Mouse (Mus musculus) kidney, postnatal 10 days (tissue): ENCODE results near the gene Tmem239.
A peak's percentile ranks its signal among the peaks of the same experiment; 100 is the strongest.
"Not testable (repeated sequence)": the region's sequence is repeated elsewhere in the genome, so short reads cannot be mapped to it uniquely, and the experiment has no call there.

Experiments used
- DNase-seq: peaks from one replicate; pipeline ENCODE4 v3.0.0; 2021; ENCODE audit warnings: mixed read lengths

Tmem239 gene

DNA sequence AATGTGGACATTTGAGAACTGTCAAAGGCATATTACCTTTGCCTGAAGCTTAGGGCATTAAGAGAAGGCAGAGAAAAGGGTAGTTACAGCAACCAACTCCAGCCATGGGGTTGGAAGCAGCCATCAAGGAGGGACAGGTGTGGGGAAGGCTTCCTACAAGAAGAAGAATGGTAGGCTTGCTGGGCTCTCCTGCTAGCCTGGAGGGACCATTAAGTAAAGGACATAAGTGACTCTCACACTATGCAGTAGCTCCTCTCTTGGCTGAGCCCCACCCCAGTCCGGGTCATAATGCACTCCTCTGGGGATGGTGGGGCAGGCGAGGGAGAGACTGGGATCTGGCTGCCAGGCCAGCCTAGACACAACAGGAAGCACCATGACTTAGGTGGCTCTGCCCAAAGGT is at the start of gene Tmem239:
Gene Tmem239 (plus strand): TSS at position 301 of the 400 bp plus-strand sequence.
- DNase-seq = no peak

DNA sequence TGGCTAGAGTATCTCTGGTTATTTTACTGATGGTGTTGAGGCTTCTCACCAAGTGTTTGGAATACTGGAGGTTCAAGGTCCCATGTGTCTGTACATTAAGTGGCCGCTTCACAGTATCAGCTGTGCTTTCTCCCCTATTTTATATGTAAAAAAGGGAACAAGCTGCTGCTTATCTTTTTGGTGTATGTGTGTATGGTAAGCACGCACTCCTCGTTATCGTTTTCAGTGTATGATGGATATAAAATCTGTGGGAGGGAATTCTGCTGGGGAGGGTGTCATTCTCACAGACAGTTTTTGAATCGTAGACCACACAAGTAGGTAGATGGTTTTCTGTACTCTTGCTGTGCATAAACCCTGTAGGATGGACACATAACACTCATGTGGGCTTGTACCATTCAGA is 48.7 kb upstream of the Tmem239 start:
- DNase-seq = no peak

- DNase-seq = no peak
Measured at GRCm38 (mm10) chr2:130358852-130359251, 47.4 kb upstream of the Tmem239 start.

- DNase-seq = peak; percentile 81
Measured at GRCm38 (mm10) chr2:130362511-130363026, 43.7 kb upstream of the Tmem239 start.

DNA sequence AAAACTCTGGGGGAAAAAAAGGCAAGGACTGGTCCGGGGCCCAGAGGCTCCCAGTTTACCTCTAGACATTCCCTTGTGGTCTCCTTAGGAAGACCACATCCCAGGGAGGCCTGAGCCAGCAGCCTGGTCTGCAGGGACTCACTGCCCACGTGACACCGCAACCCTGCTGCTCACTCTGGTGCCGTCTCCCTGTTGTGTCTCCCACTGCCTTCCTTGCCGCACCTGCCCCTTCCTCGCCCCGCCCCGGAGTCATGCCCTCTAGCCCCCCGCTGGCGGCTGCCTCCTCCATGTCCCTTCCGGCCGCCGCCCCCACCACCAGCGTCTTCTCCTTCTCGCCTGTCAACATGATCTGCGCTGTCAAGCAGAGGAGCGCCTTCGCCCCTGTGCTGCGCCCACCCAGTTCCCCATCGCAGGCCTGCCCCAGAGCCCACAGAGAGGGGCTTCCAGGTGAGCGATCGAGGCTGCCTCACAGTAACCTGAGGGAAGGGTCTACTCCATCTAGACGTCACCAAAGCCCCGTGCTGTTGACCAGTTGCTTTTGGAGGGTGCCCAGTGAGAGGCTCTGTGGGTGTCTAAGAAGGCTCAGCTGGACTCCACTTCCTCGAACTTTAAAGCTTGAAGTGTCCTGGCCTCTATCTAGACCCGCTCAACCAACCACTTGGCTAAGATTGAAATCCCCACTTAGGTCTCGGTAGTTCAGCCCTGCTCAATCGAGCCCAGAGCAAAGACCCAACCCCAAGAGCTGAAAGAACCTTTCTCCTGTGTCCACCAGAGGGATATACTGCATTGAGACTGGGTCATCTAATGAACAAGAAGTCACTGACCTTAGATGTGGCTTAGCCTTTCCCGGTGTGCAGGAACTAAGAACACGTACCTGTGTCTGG is 40.8 kb upstream of the Tmem239 start:
- DNase-seq = peak; percentile 42

- no peak for DNase-seq
Measured at GRCm38 (mm10) chr2:130367386-130367785, 38.9 kb upstream of the Tmem239 start.

DNA sequence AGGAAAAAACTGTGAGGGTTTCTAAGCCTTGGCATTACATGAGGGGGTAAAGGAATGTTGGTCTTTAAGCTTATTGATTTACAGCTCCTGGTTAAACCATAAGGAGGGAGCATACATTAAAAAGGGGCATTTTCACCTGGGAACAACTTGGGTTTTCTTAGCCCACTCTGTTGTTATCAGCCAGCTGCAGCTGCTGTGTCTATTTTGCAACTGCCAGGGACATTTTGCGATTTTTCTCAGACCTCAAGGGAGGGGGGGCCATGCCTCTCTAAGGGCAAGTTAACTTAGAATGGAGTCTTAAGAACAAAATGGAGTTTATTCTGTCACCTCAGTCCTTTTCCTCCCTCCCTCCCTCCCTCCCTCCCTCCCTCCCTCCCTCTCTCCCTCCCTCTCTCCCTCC is 33.3 kb upstream of the Tmem239 start:
- DNase-seq = not testable (repeated sequence)

- DNase-seq = no peak
Measured at GRCm38 (mm10) chr2:130374951-130375350, 31.3 kb upstream of the Tmem239 start.

- no peak for DNase-seq
Measured at GRCm38 (mm10) chr2:130383205-130383604, 23.1 kb upstream of the Tmem239 start.

DNA sequence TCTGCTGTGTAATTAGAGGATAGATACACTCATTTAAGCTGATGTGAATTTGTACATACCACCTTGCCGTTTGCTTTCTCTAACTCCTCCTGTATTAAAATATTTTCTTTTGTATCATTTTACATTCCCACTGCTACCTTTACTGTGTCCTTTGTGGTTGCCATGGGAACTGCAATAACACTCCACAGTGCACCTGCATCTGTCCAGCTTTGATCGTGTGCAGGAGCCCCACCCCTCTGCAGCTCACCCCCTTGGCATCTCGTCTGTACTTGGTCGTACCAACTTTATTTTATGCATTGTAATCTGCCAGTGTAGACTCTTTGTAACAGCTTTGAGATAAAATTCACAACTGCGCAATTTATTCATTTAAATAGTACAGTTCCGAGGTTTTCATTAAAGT is 22.4 kb upstream of the Tmem239 start:
- no peak for DNase-seq

GRCm38 (mm10) chr2:130386212-130386611 is 20.1 kb upstream of the Tmem239 start:
- no peak for DNase-seq

DNA sequence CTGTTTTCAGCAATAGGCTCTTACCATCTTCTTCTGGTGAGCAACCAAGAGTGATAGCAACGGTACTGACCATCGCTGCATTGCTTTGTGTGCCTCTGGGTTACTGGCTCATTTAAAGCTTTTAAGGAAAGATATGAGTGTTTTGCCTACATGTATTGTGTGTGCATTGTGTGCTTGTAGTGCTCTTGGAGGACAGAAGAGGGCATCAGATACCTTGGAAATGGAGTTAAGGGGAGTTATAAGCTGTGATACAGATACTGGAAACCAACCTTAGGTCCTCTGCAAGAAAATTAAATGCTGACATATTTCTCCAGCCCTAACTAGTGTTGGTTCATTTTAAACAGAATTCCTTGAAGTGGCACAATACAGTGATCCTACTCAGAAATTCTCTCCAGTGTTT is 17.5 kb upstream of the Tmem239 start:
- no peak for DNase-seq

DNA sequence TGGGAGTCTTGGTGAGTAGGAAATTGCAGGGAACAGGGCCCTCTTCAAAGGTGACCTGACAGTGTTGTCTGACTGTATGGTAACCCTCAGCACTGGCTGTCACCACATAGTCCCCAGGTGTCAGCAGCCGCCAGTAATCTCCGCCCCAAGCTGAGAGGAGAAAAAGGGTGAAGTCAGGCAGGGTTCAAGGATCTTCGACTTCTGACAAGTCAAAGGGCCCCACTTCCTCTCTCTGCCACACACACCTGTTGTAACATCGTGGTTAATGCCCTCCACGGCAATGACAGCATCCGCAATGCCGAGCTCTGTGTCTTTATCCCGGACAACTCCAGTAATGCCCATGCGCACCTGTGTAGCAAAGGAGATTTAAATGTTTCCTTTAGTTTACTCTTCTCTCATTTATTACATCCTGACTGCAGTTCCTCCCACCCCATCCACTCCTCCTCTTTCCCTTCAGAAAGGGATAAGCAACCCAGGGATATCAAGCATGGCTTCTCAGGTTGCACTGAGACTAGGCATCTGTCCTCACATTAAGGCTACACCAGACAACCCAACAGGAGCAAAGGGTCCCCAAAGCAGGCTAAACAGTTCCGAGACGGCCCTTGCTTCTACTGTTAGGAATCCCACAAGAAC is 15.2 kb upstream of the Tmem239 start:
- DNase-seq = no peak

DNA sequence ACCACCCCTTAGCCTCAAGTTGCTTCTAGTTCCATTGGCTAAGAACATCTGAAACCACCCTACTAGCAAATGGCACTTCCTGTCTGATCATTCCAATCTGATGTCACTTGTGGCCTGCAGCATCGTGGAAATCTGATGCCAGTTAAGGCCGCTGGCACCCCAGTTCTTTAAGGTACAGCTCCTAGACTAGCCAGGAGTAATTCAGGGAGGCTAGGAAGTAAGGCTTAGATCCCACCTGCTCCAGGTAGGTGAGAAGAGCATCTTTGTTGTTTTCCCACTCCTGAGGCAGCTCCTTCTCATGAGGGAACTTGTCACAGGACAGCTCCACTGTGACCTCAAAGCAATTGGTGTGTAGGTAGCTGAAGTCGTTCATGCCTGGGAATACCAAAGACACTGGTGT is 13.4 kb upstream of the Tmem239 start:
- DNase-seq = no peak

GRCm38 (mm10) chr2:130395696-130396095 is 10.6 kb upstream of the Tmem239 start:
- DNase-seq = no peak

DNA sequence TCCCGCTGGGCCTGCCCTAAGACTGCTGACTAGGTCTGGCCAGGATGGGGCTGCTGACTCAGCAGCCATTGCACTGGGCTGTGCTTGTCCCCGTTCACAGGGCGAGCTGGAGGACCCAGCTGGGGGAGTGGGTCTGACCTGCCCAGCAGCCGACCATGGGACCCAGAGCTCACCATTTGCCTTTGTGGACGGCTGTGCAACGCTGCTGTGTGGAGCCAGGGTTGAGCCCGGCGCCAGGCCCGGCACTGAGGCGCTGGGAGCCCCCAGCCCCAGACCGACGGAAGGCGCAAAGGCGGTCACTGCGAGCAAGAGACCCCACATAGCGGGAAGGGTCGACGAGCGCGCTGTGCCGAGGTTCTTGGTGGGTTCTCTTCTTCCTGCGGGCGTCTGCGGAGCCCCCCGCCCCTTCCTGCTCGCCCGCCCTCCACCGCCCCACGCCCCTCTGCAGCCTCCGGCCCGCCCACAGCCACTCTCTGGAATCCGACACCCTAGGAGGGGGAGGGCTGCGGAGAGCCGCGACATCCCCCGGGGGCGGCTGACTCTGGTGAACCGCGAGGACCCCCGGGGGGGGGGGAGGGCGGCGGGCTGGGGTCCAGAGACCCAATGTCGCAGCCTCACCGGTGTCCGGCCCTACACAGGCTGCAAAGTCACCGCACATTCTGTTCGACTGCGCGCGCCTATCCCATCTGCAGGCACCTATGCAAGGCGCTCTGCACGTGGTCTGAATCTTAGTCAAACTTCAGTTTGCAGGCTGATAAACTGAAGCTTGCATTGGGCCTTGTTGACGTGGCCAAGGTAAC is 8.9 kb upstream of the Tmem239 start, which contains the start of gene Cpxm1:
Gene Cpxm1 (minus strand): TSS at position 389 of the 800 bp plus-strand sequence.
- DNase-seq = peak; percentile 70

DNA sequence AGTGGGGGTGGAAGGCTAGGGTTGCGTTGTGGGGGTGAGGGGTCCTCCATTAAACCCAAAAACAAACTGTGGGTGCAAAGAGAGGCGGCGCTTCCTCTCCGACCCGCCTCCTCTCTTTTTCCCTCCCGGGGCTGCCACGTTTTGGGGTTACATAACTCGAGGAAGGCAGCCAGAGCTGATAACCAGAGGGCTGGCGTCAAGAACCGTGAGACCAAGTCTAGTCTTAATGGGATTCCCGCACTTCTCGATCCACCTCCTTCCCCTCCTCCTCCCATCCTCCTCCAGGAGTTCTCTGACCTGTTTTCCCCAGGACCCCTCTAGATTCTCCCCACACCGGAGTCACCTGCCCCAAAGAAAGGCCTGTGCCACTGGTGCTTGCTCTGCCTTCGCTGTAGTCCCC is 8.2 kb upstream of the Tmem239 start:
- peak; percentile 32 for DNase-seq

- no peak for DNase-seq
Measured at GRCm38 (mm10) chr2:130400046-130400445, 6.2 kb upstream of the Tmem239 start.

- DNase-seq = no peak
Measured at GRCm38 (mm10) chr2:130401891-130402290, 4.4 kb upstream of the Tmem239 start.

DNA sequence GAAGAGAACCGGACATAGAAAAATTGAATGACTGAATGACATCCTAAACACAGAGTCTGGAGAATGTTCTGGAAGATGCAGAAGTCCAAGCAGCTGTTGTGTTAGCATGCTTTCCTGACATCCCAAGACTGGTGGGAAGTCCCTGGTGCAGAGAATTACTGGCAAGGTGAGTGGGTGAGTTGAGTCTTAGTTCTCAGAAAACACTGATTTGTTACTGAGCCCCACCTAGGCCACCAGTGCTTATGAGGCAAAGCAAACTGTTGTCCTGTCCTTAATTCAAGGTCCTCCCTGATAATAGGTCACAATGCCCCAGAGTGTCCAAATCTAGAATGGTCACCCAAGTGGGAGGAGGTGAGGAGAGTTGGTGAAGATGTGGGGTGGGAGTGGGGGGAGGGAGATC is 1.3 kb upstream of the Tmem239 start, which contains the start of the genes Gm28372 and 1700020A23Rik:
Gene Gm28372 (plus strand): TSS at position 301 of the 400 bp plus-strand sequence.
Gene 1700020A23Rik (plus strand): TSS at position 321 of the 400 bp plus-strand sequence.
- no peak for DNase-seq

GRCm38 (mm10) chr2:130408194-130408593 is 1.9 kb downstream of the Tmem239 start:
- no peak for DNase-seq

DNA sequence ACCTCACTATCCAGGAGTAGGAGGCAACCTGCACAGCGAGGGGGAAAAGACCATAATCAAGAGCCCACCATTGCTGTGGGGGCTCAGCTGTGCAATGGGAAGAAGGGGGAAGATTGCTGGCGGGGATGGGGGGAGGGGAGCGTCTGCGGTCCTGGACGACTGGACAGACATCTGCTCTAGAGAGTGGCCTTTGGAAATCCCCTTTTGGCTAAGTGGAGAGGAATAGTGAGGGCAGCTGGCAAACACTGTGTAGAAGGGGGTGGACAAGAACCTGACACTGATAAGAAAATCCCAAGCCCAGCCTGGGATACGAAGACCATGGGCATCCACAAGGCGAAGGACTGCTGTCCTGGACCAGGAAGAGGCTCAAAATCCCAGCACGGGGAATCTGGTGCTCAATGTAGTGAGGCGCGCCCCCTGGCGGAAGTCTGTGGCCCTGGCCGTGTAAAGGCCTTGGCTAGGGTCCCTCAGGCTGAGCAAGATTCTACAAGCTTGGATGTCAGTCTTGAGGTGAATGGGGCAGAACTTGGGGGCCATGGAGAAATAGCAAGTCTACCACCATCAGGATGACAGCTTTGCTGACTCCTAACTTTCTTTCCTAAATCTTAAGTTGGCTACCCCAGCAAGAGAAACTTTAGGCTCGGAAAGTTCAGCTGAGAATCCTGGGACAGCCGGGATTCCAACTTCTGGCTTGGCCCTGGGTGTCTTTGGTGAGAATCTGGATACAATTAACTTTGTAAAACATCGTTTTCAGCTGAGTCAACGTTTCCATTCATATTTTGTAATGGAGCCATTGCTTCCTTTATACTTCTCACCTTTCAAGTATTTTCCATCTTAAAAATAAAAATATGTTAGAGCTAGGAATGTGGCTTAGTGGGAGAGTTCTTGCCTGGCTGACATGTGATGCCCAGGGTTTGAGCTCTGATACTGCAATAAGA is 5.5 kb downstream of the Tmem239 start:
- peak; percentile 93 for DNase-seq
